Mouse (Mus musculus) ES-Bruce4 (cell line): Measurements from ENCODE around the gene Rundc3a. TPM values are rescaled to one million over a fixed set of nuclear protein-coding genes. Genes with fewer than 3 reads are reported as not detected.

Source experiments
- H3K27ac ChIP-seq: 2 replicates; pipeline ENCODE4 v1.5.1; 2012; ENCODE audit warnings: low read length, inconsistent platforms; ENCODE audit not compliant: insufficient read depth
- H3K27me3 ChIP-seq: 2 replicates; pipeline ENCODE4 v1.6.1; 2012; ENCODE audit warnings: mild to moderate bottlenecking, low read length, inconsistent platforms; ENCODE audit not compliant: control insufficient read depth, poor library complexity, insufficient read depth, severe bottlenecking
- H3K36me3 ChIP-seq: 2 replicates; pipeline ENCODE4 v1.6.1; 2012; ENCODE audit warnings: inconsistent platforms, mild to moderate bottlenecking, low read length, moderate library complexity; ENCODE audit not compliant: control insufficient read depth, poor library complexity, insufficient read depth, severe bottlenecking
- H3K4me1 ChIP-seq: one replicate; pipeline ENCODE4 v1.8.1; 2011; ENCODE audit warnings: low read length; ENCODE audit not compliant: control insufficient read depth, insufficient read depth
- H3K4me3 ChIP-seq: 2 replicates; pipeline ENCODE4 v1.5.1; 2011; ENCODE audit warnings: low read depth, mild to moderate bottlenecking, low read length
- H3K9ac ChIP-seq: 2 replicates; pipeline ENCODE4 v1.6.1; 2012; ENCODE audit warnings: low read depth, mild to moderate bottlenecking, inconsistent platforms; ENCODE audit not compliant: poor library complexity, severe bottlenecking
- H3K9me3 ChIP-seq: replicated peaks from 2 replicates; pipeline ENCODE4 v1.6.1; 2012; ENCODE audit warnings: mild to moderate bottlenecking, low read length, inconsistent platforms; ENCODE audit not compliant: control insufficient read depth, poor library complexity, insufficient read depth, severe bottlenecking
- CTCF ChIP-seq: IDR thresholded peaks from one replicate; pipeline ENCODE4 v1.8.1; 2011; ENCODE audit warnings: low read depth, low read length
- EP300 ChIP-seq: IDR thresholded peaks from 2 replicates; pipeline ENCODE4 v1.6.1; 2011; ENCODE audit warnings: low read depth, low read length; ENCODE audit not compliant: insufficient read depth
- POLR2A ChIP-seq: IDR thresholded peaks from one replicate; pipeline ENCODE4 v1.8.1; 2011; ENCODE audit warnings: low read length; ENCODE audit not compliant: insufficient read depth
- polyA plus RNA-seq: library from polyadenylated mRNA; stranded (reverse); fragments of >200 nt; gene quantifications from 2 replicates; pipeline ENCODE4 v1.2.4, GENCODE M21; 2011; ENCODE audit warnings: low read depth; ENCODE audit not compliant: missing spikeins, insufficient read depth, insufficient read length

The Rundc3a gene
- polyA plus RNA-seq, 1 experiment = 7.0 TPM

DNA sequence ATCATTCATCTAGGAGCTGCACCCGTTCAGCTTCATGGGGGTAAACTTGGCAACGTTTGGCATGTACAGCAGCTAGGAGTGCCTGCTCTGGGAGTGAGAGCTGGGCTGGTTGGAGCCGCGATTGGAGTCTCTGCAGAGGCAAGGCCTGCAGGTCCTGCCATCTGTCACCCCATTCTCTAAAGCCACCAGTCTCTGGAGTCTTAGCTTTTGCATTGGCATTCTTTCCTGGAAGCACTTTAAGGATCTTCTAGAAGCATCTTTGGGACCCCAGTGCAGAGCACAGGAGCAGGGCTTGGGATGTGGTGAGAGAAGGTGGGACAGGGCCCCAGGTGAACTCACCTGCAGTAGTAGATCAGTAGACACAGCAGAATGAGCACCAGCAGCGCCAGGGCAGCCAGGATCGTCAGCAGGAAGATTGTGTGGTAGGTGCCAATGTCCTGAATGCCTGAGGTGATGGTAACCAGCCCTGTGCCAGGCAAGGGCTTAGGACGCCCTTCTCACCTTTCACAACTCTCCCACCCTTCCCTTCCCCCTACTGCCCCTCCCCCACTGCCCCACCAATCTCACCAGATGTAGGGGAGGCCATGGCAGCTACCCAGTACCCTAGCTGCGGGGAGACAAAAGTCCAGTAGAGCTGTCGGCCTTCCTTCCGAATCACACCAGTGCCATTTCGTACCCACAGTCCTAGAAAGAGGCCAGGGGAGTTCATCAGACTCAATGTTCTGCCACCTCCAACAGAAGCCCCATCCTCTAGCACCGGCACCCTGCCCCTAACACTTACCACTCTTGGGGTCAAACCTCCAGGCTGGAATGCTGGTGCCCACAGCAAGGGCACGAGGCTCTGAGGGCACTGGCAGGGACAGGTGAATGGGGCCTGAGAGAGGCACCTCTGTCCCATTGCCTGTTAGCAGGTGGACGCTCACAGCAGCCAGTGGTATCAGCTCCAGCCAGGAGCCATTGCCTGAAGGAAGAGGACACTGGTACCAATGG, 46.2 kb downstream of the Rundc3a start:
- TF ChIP-seq EP300 (no peak), CTCF (no peak), POLR2A (no peak)
- Histone ChIP-seq H3K36me3 (peaks cover 10% of the 10 kb centered on the region; the same call in 1 of the 2 replicates), H3K4me3 (no peak overlapping the region)

GRCm38 (mm10) chr11:102440255-102440654, 47.1 kb downstream of the Rundc3a start:
- TF ChIP-seq EP300 (no peak), POLR2A (no peak), CTCF (no peak)
- H3K4me3 ChIP-seq = no peak overlapping the region
- no peak overlapping the region for H3K9ac ChIP-seq
- H3K4me1 ChIP-seq = no peaks in the 10 kb centered on the region
- H3K36me3 ChIP-seq = peaks cover 7% of the 10 kb centered on the region; the same call in 1 of the 2 replicates
- peaks cover 2% of the 10 kb centered on the region; the same call in 1 of the 2 replicates for H3K27me3 ChIP-seq
- H3K9me3 ChIP-seq = no peaks in the 10 kb centered on the region
- H3K27ac ChIP-seq = no peak overlapping the region

More for the DNA sequence above, 46.2 kb downstream of the Rundc3a start:
- no peaks in the 10 kb centered on the region for H3K4me1 ChIP-seq
- H3K9ac ChIP-seq = no peak overlapping the region
- peaks cover 2% of the 10 kb centered on the region; the same call in 1 of the 2 replicates for H3K27me3 ChIP-seq
- H3K9me3 ChIP-seq = no peaks in the 10 kb centered on the region
- H3K27ac ChIP-seq = no peak overlapping the region

GRCm38 (mm10) chr11:102441434-102441833, 48.2 kb downstream of the Rundc3a start:
- Histone ChIP-seq H3K4me3 (no peak overlapping the region), H3K9ac (no peak overlapping the region), H3K9me3 (no peaks in the 10 kb centered on the region), H3K36me3 (no peaks in the 10 kb centered on the region), H3K27ac (no peak overlapping the region), H3K27me3 (peaks cover 2% of the 10 kb centered on the region; the same call in 1 of the 2 replicates), H3K4me1 (no peaks in the 10 kb centered on the region)
- TF ChIP-seq EP300 (no peak), CTCF (no peak)

DNA sequence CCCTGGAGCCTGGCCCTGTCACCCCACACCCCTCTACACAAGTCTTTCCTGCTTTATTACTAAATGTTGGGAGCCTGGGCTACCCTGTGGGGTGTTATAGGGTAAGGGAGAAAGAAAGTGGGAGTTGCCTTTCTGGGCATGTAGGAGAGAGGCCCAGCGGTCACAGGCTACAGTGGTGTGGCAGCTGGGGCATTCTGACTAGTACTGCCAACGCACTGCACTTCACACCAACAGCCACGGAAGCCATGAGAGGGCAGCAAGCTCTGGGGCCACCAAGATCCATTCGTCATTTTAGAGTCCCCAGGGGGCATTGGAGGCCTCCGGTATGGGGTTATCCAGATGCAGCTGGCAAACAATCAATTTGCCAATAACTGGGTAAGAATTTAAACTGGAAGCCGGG, 48.9 kb downstream of the Rundc3a start:
- Histone ChIP-seq H3K4me3 (no peak overlapping the region), H3K9me3 (no peaks in the 10 kb centered on the region), H3K27me3 (peaks cover 4% of the 10 kb centered on the region; the same call in 1 of the 2 replicates), H3K27ac (no peak overlapping the region), H3K9ac (no peak overlapping the region), H3K36me3 (no peaks in the 10 kb centered on the region), H3K4me1 (no peaks in the 10 kb centered on the region)
- TF ChIP-seq EP300 = no peak
- no peak for TF ChIP-seq POLR2A

GRCm38 (mm10) chr11:102443740-102444139, 50.5 kb downstream of the Rundc3a start:
- Histone ChIP-seq H3K27me3 (peaks cover 3% of the 10 kb centered on the region; the same call in 1 of the 2 replicates), H3K9ac (no peak overlapping the region), H3K36me3 (no peaks in the 10 kb centered on the region), H3K9me3 (no peaks in the 10 kb centered on the region), H3K4me3 (no peak overlapping the region), H3K27ac (no peak overlapping the region), H3K4me1 (peaks cover 2% of the 10 kb centered on the region)
- no peak for TF ChIP-seq POLR2A
- no peak for TF ChIP-seq CTCF
- TF ChIP-seq EP300 = no peak

DNA sequence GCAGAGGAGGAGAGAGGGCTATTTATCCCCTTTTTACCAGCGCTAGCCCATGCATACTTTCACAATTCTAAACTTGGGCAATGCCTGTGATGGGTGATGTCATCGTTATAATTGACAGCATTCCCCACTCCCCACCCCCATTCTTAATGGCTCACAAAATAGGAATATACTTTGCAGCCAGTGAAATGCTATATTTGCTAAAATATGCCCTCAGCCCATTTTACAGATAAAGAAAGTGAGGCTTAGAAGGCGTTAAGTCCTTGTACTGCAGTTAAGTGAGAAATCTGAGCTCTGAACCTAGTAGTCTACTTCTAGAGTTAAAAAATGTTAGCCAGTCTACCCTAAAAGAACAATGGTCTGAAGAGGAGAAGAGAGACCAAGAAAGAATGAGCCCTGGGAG, 51.1 kb downstream of the Rundc3a start:
- Histone ChIP-seq H3K9me3 (no peaks in the 10 kb centered on the region), H3K4me1 (peaks cover 2% of the 10 kb centered on the region), H3K27me3 (peaks cover 3% of the 10 kb centered on the region; the same call in 1 of the 2 replicates), H3K27ac (no peak overlapping the region), H3K9ac (no peak overlapping the region), H3K4me3 (no peak overlapping the region), H3K36me3 (no peaks in the 10 kb centered on the region)
- TF ChIP-seq EP300 (no peak), POLR2A (no peak), CTCF (no peak)
